Mouse (Mus musculus): ENCODE data around the gene Olfr536. TPM values are rescaled to one million over a fixed set of nuclear protein-coding genes. Genes with fewer than 3 reads are reported as not detected.
"Not testable (repeated sequence)": the region's sequence is repeated elsewhere in the genome, so short reads cannot be mapped to it uniquely, and the experiment has no call there.

Gene Olfr536
- not detected for total RNA-seq (2022)

DNA sequence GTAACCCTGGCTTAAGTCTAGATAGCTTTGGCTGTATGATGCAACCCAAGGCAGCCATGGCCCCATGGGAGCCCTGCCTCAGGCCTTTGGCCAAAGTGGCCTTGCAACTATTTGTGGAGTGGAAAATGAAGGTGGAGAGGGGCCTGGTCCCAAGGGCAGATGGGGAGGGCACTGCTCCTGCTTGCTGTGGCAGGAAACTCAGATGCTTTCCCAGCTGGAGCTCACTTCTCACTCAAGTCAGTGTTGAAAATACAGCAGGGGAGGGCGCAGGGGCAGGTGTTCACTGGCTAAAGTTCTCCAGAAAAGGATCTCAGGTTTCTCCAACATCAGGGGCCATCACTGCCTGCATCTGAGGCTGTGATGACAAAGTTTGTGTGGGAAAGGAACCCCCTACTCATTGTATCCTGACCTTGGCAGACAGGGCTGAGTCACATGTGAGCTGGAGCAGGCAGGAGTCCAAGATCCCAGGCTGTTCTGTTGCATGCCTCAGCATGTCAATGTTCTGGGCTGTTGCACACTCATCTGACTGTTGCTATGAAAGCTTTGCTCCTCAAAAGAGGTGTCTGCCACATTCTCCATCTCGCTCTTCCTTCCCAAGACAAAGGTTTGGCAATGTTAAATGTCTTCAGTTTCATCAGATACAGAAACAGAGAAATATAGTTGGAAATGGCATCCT, at the start of gene Olfr536:
Gene Olfr536, minus strand, starts transcription at position 51 of the 676 bp plus-strand sequence.
- not testable (repeated sequence) for DNase-seq (ENCODE audit: low spot score in 2 of 2)

DNA sequence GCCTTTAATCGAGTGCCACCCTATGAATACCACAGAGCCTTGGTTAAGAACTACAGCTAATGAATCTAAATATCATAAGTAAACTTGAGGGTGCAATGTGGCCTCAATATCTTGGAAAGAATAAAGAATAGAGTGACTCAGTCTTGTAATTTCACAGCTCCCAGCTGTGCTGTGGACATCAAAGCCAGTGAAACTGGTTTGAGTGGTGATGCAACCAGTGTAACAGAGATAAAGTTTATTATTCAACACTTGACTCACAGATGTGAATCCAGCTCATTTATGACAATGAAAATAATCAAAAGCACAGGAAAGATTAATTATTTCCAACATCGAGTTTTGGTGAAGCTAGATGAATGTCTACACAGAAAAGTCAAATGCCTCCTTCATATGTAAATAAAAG, 32.5 kb upstream of the Olfr536 start:
- no peak for DNase-seq (ENCODE audit: low spot score in 2 of 2)

DNA sequence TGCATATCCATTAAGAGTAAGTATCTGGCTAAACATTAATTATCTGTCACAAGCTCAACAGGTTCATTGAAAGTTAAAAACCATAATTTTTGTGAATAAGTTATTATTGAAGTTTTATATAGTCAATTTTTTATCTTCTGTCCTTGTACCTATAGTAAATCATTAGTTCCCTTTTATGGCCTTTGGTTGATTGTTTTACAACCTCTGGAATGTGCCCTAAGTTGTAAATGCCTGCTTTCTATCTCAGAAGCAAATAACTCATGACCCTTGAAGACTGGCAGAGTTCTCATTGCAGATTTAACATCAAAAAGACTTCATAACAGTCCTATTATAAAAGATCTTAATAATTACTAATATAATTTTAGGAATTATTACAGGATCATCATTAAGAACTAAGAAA, 12.5 kb downstream of the Olfr536 start:
- no peak for DNase-seq (ENCODE audit: low spot score in 2 of 2)

DNA sequence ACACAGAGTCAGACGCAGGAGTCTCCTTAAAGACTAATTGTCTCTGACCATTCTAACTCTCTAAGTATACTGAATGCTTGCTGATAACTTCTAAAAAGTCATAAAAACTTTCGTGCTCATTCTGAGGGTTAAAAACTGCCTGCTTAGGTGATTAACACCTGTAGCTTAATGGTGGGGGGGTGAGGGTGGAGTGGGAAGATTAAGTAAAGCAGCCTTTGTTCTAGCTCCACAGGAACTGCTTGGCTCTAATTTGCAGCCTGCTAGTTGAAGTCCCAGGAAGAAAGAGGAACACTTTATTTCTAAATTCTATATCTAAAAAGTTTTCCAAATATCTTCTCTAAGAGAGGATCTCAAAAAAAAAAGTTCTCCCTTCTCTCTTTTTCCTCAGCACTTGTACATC, 13.0 kb downstream of the Olfr536 start:
- no peak for DNase-seq (ENCODE audit: low spot score in 2 of 2)

DNA sequence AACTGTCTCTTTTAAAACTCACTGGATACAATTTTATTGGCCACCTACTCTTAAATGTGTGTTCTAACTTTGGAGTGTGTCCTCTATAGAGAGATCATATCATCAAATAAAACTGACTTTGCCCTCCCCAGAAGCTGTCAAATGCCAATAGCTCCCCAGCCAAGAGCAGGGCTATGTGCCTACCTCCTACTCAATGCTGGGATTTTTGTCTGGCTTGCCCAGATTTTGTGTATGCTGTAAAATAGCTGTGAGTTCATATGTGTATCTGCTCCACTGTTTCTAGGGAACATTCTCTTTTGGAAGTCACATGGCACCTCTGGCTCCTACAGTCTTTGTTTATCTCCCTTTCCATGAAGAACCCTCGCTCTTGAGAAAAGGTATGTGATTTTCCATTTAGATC, 18.2 kb downstream of the Olfr536 start:
- DNase-seq (ENCODE audit: low spot score in 2 of 2) = no peak

DNA sequence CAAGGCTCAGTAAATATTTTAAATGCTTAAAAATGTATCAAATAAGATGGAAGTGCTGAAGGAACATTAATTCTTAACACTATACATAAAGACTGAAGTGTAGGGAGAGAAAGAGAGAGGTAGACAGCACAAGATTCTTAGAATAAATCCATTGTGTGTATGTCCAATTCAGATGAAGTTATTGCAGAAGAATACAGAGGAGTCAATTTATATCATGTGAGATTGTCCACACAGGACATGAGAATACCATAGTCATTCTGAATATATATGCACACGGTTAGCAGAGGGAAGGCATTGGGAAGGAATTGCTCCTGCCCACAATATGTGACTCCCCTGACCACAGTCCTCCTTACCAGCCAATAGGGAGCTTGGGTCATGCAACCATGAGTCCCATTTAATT, 23.3 kb downstream of the Olfr536 start, which contains the start of gene Olfr535:
Gene Olfr535, plus strand, starts transcription at position 301 of the 400 bp plus-strand sequence.
- DNase-seq (ENCODE audit: low spot score in 2 of 2) = no peak

DNA sequence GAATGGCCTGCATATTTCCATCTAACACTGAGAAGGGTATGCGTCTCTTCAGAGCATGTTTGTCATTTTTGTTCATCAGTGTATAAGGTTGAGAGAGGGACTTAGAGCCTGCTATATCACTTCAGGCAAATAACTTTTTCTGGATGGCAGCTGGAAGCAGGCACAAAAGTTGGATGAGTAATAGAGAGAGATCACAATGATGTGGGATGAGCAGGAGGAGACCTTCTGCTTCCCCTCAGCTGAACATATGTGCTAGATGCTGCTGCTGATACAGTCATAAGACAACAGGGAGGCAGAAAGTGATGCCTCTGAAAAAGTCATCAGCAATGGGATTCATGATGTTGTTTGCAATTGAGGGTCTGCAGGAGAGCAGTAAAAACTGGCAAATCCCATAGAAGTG, 28.5 kb downstream of the Olfr536 start:
- DNase-seq (ENCODE audit: low spot score in 2 of 2) = no peak

DNA sequence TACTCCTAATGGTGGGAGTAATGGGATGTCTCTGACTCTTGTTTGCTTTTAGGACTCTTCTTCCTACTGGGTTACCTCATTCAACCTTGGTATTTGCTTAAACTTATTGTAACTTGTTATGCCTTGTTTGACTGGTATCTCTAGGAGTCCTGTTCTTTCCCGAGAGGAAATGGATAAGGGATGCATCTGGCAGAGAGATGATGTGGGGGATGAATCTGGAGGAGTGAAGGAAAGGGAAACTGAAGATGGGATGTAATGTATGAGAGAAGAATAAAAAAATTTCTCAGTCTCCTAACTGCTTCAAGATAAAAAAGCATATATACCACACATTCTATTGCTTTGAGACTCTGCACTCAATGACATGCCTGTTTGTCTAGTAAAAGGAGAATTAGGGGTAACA, 29.3 kb downstream of the Olfr536 start:
- no peak for DNase-seq (ENCODE audit: low spot score in 2 of 2)

DNA sequence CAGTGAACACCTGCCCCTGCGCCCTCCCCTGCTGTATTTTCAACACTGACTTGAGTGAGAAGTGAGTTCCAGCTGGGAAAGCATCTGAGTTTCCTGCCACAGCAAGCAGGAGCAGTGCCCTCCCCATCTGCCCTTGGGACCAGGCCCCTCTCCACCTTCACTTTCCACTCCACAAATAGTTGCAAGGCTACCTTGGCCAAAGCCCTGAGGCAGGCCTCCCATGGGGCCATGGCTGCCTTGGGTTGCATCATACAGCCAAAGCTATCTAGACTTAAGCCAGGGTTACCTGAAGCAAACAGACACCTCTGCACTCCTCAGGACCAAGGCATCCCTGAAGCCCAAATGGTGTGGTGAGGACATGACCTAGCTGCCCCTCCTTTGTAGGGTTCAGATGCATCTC, 44.1 kb downstream of the Olfr536 start, which contains the start of gene Olfr533:
Gene Olfr533, plus strand, starts transcription at position 301 of the 400 bp plus-strand sequence.
- DNase-seq (ENCODE audit: low spot score in 2 of 2) = not testable (repeated sequence)

Other genes with a start within 250 kb of the Olfr536 start
- not detected for gene Olfr525, start 186.5 kb downstream of the Olfr536 start, total RNA-seq (2022)
- not detected for gene Olfr527, start 173.4 kb downstream of the Olfr536 start, total RNA-seq (2022)
- not detected for gene Olfr60, start 145.7 kb downstream of the Olfr536 start, total RNA-seq (2022)
- gene Olfr530, start 131.1 kb downstream of the Olfr536 start, total RNA-seq (2022) = not detected
- not detected for gene Olfr531, start 104.5 kb downstream of the Olfr536 start, total RNA-seq (2022)
- gene Olfr532, start 85.8 kb downstream of the Olfr536 start, total RNA-seq (2022) = not detected
- gene Olfr533, start 44.0 kb downstream of the Olfr536 start, total RNA-seq (2022) = not detected
- gene Olfr535, start 23.2 kb downstream of the Olfr536 start, total RNA-seq (2022) = not detected
- gene Olfr538, start 60.5 kb upstream of the Olfr536 start, total RNA-seq (2022) = not detected
- gene Olfr46, start 93.9 kb upstream of the Olfr536 start, total RNA-seq (2022) = not detected
- not detected for gene Olfr61, start 121.6 kb upstream of the Olfr536 start, total RNA-seq (2022)
- gene Olfr53, start 139.1 kb upstream of the Olfr536 start, total RNA-seq (2022) = not detected
- not detected for gene Olfr539, start 152.5 kb upstream of the Olfr536 start, total RNA-seq (2022)
- not detected for gene Olfr45, start 174.6 kb upstream of the Olfr536 start, total RNA-seq (2022)
- not detected for gene Olfr541, start 189.9 kb upstream of the Olfr536 start, total RNA-seq (2022)